Mouse (Mus musculus): Measurements from ENCODE around the gene Cdk14.

- TF ChIP-seq CTCF (IDR thresholded peaks at IDR 0.05; ENCODE audit: extremely low read depth, insufficient read depth, insufficient read length, insufficient replicate concordance) (no peak), POLR2A (IDR thresholded peaks at IDR 0.05; ENCODE audit: low read depth, low read length) (no peak)
Measured at GRCm38 (mm10) chr5:4833940-4834339, 586.2 kb downstream of the Cdk14 start.

Measured in spleen, adult 2 months (tissue).